In genomic region chr15:3648741-3649140, GRCm38 (mm10) we compare ENCODE assay signal across 27 mouse cellular contexts.
"Had no signal": no experiment of that assay in that cellular context is flagged by ENCODE, and none has a peak within 500 bp of the region (broad histone marks: within the 10 kb centered on the region; RNA-seq: fewer than 3 reads in every experiment).

No protein-coding gene starts in this region.

- H3K27me3 ChIP-seq: heart, embryonic 13.5 days; heart, embryonic 15.5 days; hindbrain, embryonic 13.5 days; hindbrain, embryonic 15.5 days; kidney, embryonic 15.5 days; limb, embryonic 13.5 days; limb, embryonic 15.5 days; liver, embryonic 12.5 days had no signal

- DNase-seq: gastrocnemius, adult 2 months; gastrocnemius, postnatal 10 days; gastrocnemius, postnatal 25 days; heart, adult 11 months; heart, adult 2 months; heart, postnatal 14 days; heart, postnatal 36 days; kidney, adult 11 months; kidney, adult 8-10 months; kidney, postnatal 14 days; kidney, postnatal 36 days; layer of hippocampus, adult 9-11 months; layer of hippocampus, postnatal 36 days; left cerebral cortex, postnatal 4 days had no signal

- H3K27ac ChIP-seq: gastrocnemius, adult 2 months; heart, adult 2 months; heart, embryonic 13.5 days; heart, embryonic 15.5 days; hindbrain, embryonic 13.5 days; hindbrain, embryonic 15.5 days; hindbrain, postnatal 0 days; kidney, embryonic 15.5 days; kidney, postnatal 0 days; limb, embryonic 13.5 days; limb, embryonic 15.5 days; liver, embryonic 12.5 days; liver, embryonic 14.5 days had no signal

- H3K4me3 ChIP-seq: gastrocnemius, adult 2 months; heart, adult 2 months; heart, embryonic 13.5 days; heart, embryonic 15.5 days; hindbrain, embryonic 13.5 days; hindbrain, embryonic 15.5 days; kidney, embryonic 15.5 days; limb, embryonic 13.5 days; limb, embryonic 15.5 days; liver, embryonic 12.5 days had no signal

- H3K4me2 ChIP-seq: heart, embryonic 11.5 days; heart, embryonic 13.5 days; heart, embryonic 15.5 days; hindbrain, embryonic 13.5 days; hindbrain, embryonic 15.5 days; kidney, embryonic 15.5 days; limb, embryonic 13.5 days; limb, embryonic 15.5 days; liver, embryonic 12.5 days had no signal

- H3K9me3 ChIP-seq: heart, embryonic 13.5 days; heart, embryonic 15.5 days; hindbrain, embryonic 13.5 days; hindbrain, embryonic 15.5 days; kidney, embryonic 15.5 days; limb, embryonic 13.5 days; limb, embryonic 15.5 days; liver, embryonic 12.5 days had no signal

- H3K9ac ChIP-seq: heart, embryonic 13.5 days; heart, embryonic 15.5 days; hindbrain, embryonic 13.5 days; hindbrain, embryonic 15.5 days; kidney, embryonic 15.5 days; limb, embryonic 13.5 days; limb, embryonic 15.5 days; liver, embryonic 12.5 days; liver, embryonic 14.5 days had no signal

- H3K36me3 ChIP-seq: heart, embryonic 13.5 days; heart, embryonic 15.5 days; hindbrain, embryonic 13.5 days; hindbrain, embryonic 15.5 days; kidney, embryonic 15.5 days; limb, embryonic 13.5 days; limb, embryonic 15.5 days; liver, embryonic 12.5 days had no signal

- ATAC-seq: hindbrain, postnatal 0 days; intestine, embryonic 16.5 days; liver, embryonic 12.5 days had no signal

- H3K4me1 ChIP-seq: heart, embryonic 13.5 days; heart, embryonic 15.5 days; hindbrain, embryonic 13.5 days; hindbrain, embryonic 15.5 days; kidney, embryonic 15.5 days; limb, embryonic 13.5 days; limb, embryonic 15.5 days; liver, embryonic 12.5 days had no signal
